Mouse (Mus musculus) urinary bladder, postnatal 0 days (tissue): ENCODE measurements around the gene Gm11627. TPM values are rescaled to one million over a fixed set of nuclear protein-coding genes. Genes with fewer than 3 reads are reported as not detected.

ENCODE experiments used
- polyA plus RNA-seq: library from polyadenylated mRNA; unstranded; fragments of >200 nt; fragmentation: Nextera tagmentation; extraction: Ambion mirVana; gene quantifications from 2 replicates; pipeline ENCODE4 v1.2.1, GENCODE M21; 2015

Gm11627 gene
- polyA plus RNA-seq: 79.0 and 84.2 TPM in 2 replicates

DNA sequence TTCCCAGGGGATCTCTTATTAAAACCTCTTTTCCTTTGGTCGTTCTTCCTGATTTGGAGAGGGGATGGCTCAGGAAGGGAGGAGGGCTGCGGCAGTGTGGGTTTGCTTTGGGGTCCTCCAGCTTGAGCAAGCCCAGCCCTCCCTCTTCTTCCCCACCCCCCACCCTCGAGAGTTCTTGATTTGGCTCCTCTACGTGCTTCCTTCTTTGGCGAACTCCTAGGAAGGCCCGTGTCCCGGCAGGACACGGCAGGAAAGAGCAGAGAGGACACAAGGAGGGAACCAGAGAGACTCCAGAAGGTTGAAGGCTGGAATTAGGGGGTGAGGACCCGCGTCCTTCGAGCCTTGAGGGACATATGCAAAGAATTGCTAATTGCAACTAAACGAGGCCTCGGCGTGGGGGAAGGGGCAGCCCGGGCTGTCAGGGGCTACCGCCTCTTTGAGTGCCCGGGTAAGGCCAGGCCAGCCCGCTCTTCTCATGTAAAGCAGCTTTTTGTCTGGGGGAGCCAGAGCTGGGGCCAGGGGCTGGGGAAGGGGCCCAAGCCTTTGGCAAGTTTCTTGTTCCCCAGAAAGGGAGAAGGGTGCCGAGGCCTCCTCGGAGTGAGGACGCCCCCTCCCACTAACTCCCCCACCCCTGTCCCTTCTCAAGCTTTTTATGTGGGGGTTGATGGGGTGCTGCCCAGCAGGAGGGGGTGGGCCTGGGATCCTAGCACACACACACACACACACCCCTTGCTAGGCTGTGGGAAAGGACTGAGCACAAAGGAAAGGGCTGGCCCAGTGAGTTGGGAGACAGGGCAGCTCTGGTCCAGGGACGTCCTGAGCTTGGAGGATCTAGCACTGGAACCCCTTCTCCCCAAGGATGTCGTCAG, at the start of gene Gm11627:
Gene Gm11627 (minus strand): TSS at position 297 of the 869 bp plus-strand sequence.

DNA sequence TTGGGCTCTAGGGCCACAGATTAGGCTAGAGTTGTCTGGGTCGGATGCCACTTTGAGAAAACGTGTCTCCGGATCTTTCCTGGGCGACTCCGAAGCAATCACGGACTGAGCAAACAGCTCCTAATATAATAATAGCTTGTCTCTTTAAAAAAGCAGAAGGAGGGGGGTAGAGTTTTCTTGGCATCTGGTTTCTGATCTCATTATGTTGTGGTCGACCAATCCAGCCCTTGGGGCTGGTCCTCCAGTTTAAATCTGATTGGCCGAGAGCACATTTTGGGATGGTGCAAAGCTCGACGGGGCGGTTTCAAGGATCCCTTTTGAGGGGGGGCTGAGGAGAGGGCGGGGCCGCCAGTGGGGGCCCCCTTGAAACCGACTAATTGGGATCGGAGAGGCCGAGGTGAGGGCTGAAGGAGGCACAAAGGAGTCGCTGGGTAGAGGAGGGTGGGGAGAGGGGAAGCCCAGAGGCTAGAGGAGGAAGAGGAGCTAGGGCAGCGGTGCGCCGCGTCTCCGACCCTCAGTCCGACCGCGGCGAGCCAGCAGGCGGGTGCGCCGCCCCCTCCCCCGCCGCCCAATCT, 24.8 kb upstream of the Gm11627 start, which contains the start of gene Fzd2:
Gene Fzd2 (plus strand): TSS at position 387 of the 575 bp plus-strand sequence.

DNA sequence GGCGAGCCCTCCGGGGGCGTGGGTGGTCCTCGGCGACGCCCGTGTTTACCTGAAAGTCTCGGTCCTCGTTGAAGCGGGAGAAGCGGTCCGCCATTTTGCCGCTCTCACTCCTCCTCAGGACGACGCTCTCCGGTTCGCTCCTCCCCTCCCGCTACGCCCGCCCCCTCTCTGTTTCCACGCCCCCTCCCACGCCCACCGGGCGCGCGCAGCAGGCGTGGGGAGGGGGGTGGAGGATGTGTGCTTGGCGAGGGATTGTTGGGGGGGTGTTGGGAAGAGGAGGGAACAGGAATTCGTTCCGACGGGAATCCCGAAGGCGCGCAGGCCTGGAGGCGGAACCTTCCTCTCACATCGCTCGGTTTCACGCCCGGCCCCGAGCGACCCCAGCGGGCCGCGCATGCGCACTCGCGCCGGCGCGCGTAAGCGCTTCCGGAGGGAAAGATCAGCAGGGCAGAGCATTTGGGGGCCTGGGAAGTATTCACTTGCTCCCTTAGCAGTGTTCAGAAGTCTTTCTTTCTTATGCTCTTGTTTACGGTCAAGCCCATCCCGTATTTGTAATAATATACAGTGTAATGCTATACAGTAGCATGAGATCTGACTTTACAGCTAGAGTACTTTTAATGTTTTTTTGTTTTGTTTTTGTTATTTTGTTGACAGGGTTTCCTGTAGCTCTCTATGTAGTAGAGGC, 23.1 kb downstream of the Gm11627 start, which contains the start of gene Gpatch8:
Gene Gpatch8 (minus strand): TSS at position 362 of the 685 bp plus-strand sequence.

Other genes with a start within 250 kb of the Gm11627 start
- 1.1 and 2.6 TPM in 2 replicates for gene Slc4a1, start 213.3 kb downstream of the Gm11627 start, polyA plus RNA-seq
- gene Rundc3a, start 186.1 kb downstream of the Gm11627 start, polyA plus RNA-seq: 1.00 and 1.1 TPM in 2 replicates
- gene Slc25a39, start 171.5 kb downstream of the Gm11627 start, polyA plus RNA-seq: 129 and 150 TPM in 2 replicates
- gene Grn, start 149.1 kb downstream of the Gm11627 start, polyA plus RNA-seq: 269 and 325 TPM in 2 replicates
- gene Fam171a2, start 131.8 kb downstream of the Gm11627 start, polyA plus RNA-seq: 1.9 and 2.3 TPM in 2 replicates
- 4.1 and 9.6 TPM in 2 replicates for gene Itga2b, start 109.3 kb downstream of the Gm11627 start, polyA plus RNA-seq
- gene Gpatch8, start 23.1 kb downstream of the Gm11627 start, polyA plus RNA-seq: 20.4 and 21.3 TPM in 2 replicates
- gene Fzd2, start 24.9 kb upstream of the Gm11627 start, polyA plus RNA-seq: 29.2 and 37.8 TPM in 2 replicates
- gene Meioc, start 84.3 kb upstream of the Gm11627 start, polyA plus RNA-seq: 0.10 and 0.26 TPM in 2 replicates
- 17.4 and 22.5 TPM in 2 replicates for gene Ccdc43, start 118.3 kb upstream of the Gm11627 start, polyA plus RNA-seq
- 0.72 and 0.74 TPM in 2 replicates for gene Adam11, start 182.0 kb upstream of the Gm11627 start, polyA plus RNA-seq
- 24.7 and 31.1 TPM in 2 replicates for gene Gjc1, start 240.2 kb upstream of the Gm11627 start, polyA plus RNA-seq